Mouse (Mus musculus): ENCODE results near the gene Hoxa2.

The Hoxa2 gene

GRCm38 (mm10) chr6:52164051-52164625 lies 493 bp downstream of the Hoxa2 start:
- DNase-seq (ENCODE audit: low spot score) = peak; percentile 43

- peak; percentile 42 for DNase-seq (ENCODE audit: low spot score)
These were observed 1.1 kb downstream of the Hoxa2 start for GRCm38 (mm10) chr6:52163366-52164031.

GRCm38 (mm10) chr6:52162611-52163365 lies 1.8 kb downstream of the Hoxa2 start:
- no peak for DNase-seq (ENCODE audit: low spot score)

- DNase-seq (ENCODE audit: low spot score) = no peak
These were observed 2.6 kb downstream of the Hoxa2 start for GRCm38 (mm10) chr6:52162093-52162380.

- DNase-seq (ENCODE audit: low spot score) = no peak
These were observed 3.1 kb downstream of the Hoxa2 start for GRCm38 (mm10) chr6:52161336-52162092.

- DNase-seq (ENCODE audit: low spot score) = peak; percentile 55
These were observed 3.9 kb downstream of the Hoxa2 start for GRCm38 (mm10) chr6:52160511-52161335.

GRCm38 (mm10) chr6:52159979-52160378 lies 4.7 kb downstream of the Hoxa2 start:
- no peak for DNase-seq (ENCODE audit: low spot score)

- peak; percentile 53 for DNase-seq (ENCODE audit: low spot score)
These were observed 5.4 kb downstream of the Hoxa2 start for GRCm38 (mm10) chr6:52159164-52159761.

- peak; percentile 76 for DNase-seq (ENCODE audit: low spot score)
These were observed 6.2 kb downstream of the Hoxa2 start, which contains the start of gene Hoxa1 for GRCm38 (mm10) chr6:52158276-52159051. Gene Hoxa1 (minus strand): TSS chr6:52158317.

- no peak for DNase-seq (ENCODE audit: low spot score)
These were observed 7.0 kb downstream of the Hoxa2 start for GRCm38 (mm10) chr6:52157466-52158275.

- no peak for DNase-seq (ENCODE audit: low spot score)
These were observed 8.0 kb downstream of the Hoxa2 start for GRCm38 (mm10) chr6:52156551-52157200.

GRCm38 (mm10) chr6:52155471-52155870 lies 9.2 kb downstream of the Hoxa2 start:
- DNase-seq (ENCODE audit: low spot score) = no peak

GRCm38 (mm10) chr6:52154044-52154443 lies 10.6 kb downstream of the Hoxa2 start:
- DNase-seq (ENCODE audit: low spot score) = no peak

GRCm38 (mm10) chr6:52153270-52153669 lies 11.4 kb downstream of the Hoxa2 start:
- DNase-seq (ENCODE audit: low spot score) = no peak

- no peak for DNase-seq (ENCODE audit: low spot score)
These were observed 12.1 kb downstream of the Hoxa2 start for GRCm38 (mm10) chr6:52152226-52153193.

- no peak for DNase-seq (ENCODE audit: low spot score)
These were observed 13.1 kb downstream of the Hoxa2 start for GRCm38 (mm10) chr6:52151571-52151970.

- DNase-seq (ENCODE audit: low spot score) = no peak
These were observed 14.1 kb downstream of the Hoxa2 start for GRCm38 (mm10) chr6:52150401-52150966.

GRCm38 (mm10) chr6:52139115-52139514 lies 25.5 kb downstream of the Hoxa2 start:
- DNase-seq (ENCODE audit: low spot score) = no peak
